Mouse (Mus musculus) skeletal muscle tissue, postnatal 0 days (tissue): Measurements from ENCODE around the gene Pik3r4. TPM values are rescaled to one million over a fixed set of nuclear protein-coding genes. Genes with fewer than 3 reads are reported as not detected.

Source experiments
- polyA plus RNA-seq: library from polyadenylated mRNA; unstranded; fragments of >200 nt; fragmentation: Nextera tagmentation; extraction: Ambion mirVana; gene quantifications from 2 replicates; pipeline ENCODE4 v1.2.1, GENCODE M21; 2015

Gene Pik3r4
- 7.8 and 8.8 TPM in 2 replicates for polyA plus RNA-seq

DNA sequence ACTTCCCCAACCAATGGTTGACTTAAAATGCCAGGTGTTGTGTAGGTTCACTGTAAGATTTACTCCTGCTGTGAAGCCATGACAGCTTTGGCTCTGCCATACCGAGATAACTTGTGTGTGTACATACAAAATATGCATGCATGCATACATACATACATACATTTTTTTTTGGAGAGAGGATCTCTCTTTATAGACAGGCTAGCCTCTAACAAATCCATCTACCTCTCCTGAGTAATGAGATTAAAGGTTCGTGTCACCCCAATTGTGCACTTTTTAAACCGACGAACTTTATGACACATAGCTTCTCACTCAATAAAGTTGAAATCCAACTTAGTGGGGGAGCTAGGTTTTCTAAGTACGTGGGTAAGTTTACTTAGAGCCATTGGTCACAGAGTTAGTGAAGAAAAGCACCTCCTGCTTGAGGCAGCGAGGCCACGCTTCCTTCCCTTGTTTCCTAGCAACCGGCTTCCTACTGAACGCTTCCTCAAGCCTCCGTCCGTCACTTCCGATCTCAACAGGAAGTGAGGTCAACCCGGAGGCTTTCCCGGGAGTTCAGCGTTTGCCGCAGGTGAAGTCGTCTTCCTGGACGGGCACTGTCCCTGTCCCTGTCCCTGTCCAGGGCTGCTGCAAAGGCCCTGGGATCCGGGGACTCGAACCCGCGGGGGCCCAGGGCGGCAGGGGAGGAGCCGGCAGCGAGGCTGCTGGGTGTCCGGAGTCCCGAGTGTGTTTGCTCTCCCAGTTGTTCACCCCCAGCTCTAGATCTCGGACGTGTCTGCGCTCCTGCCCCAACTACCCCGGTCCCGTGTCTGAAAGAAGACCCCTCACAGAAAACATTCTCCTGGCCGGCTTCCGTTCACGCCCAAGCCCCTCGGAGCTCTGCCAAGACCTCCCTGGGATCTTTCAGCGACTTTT lies at the start of gene Pik3r4:
Gene Pik3r4 (plus strand): TSS at position 519 of the 912 bp plus-strand sequence.

Other genes starting within 250 kb of the Pik3r4 start
- 6.3 and 6.4 TPM in 2 replicates for gene Aste1, start 247.6 kb upstream of the Pik3r4 start, polyA plus RNA-seq
- gene Nek11, start 247.5 kb upstream of the Pik3r4 start, polyA plus RNA-seq = 0.10 and 0.12 TPM in 2 replicates
- gene Atp2c1, start 115.7 kb upstream of the Pik3r4 start, polyA plus RNA-seq = 38.1 and 41.2 TPM in 2 replicates
- gene Col6a6, start 185.2 kb downstream of the Pik3r4 start, polyA plus RNA-seq = 10.1 and 11.9 TPM in 2 replicates